Mouse (Mus musculus) intestine, embryonic 15.5 days (tissue): ENCODE measurements around the gene Wfdc8. TPM values are rescaled to one million over a fixed set of nuclear protein-coding genes. Genes with fewer than 3 reads are reported as not detected.
"Not testable (repeated sequence)": the region's sequence is repeated elsewhere in the genome, so short reads cannot be mapped to it uniquely, and the experiment has no call there.

Experiments
- ATAC-seq: fragments of 200-750 bp; cut with Nextera tagmentation; 2 replicates; pipeline ENCODE4 v1.8.0; 2017; ENCODE audit warnings: moderate TSS enrichment, moderate library complexity
- H3K27ac ChIP-seq: fragments of 300-500 bp; sonication (generic); 2 replicates; pipeline ENCODE4 v1.5.1; 2015; ENCODE audit warnings: mild to moderate bottlenecking, inconsistent platforms
- H3K27me3 ChIP-seq: fragments of 300-500 bp; sonication (generic); replicated peaks from 2 replicates; pipeline ENCODE4 v1.6.1; 2015; ENCODE audit warnings: inconsistent platforms
- H3K36me3 ChIP-seq: fragments of 300-500 bp; sonication (generic); 2 replicates; pipeline ENCODE4 v1.6.1; 2015; ENCODE audit warnings: inconsistent platforms
- H3K4me1 ChIP-seq: fragments of 300-500 bp; sonication (generic); replicated peaks from 2 replicates; pipeline ENCODE4 v1.6.1; 2015; ENCODE audit warnings: inconsistent platforms
- H3K4me2 ChIP-seq: fragments of 300-500 bp; sonication (generic); replicated peaks from 2 replicates; pipeline ENCODE4 v1.6.1; 2015; ENCODE audit warnings: mild to moderate bottlenecking, inconsistent platforms
- H3K4me3 ChIP-seq: fragments of 300-500 bp; sonication (generic); replicated peaks from 2 replicates; pipeline ENCODE4 v1.5.1; 2015; ENCODE audit warnings: inconsistent platforms
- H3K9ac ChIP-seq: fragments of 300-500 bp; sonication (generic); 2 replicates; pipeline ENCODE4 v1.6.1; 2015; ENCODE audit warnings: inconsistent platforms
- H3K9me3 ChIP-seq: fragments of 300-500 bp; sonication (generic); 2 replicates; pipeline ENCODE4 v1.6.1; 2016; ENCODE audit warnings: inconsistent platforms
- WGBS: fragments of 180-500 bp; shearing (Covaris S2); methylation state at CpG from one replicate; pipeline ENCODE4 v1.1.7; 2015; 5-methylcytosine and 5-hydroxymethylcytosine counted together
- polyA plus RNA-seq: library from polyadenylated mRNA; unstranded; fragments of >200 nt; fragmentation: Nextera tagmentation; extraction: Ambion mirVana; gene quantifications from 2 replicates; pipeline ENCODE4 v1.2.1, GENCODE M21; 2015

The Wfdc8 gene
- polyA plus RNA-seq: not detected in 2 replicates

GRCm38 (mm10) chr2:164613471-164613870, at the start of gene Wfdc8, which contains the start of gene Wfdc6b:
TSS of gene Wfdc8 (minus strand) at chr2:164613626.
TSS of gene Wfdc6b (plus strand) at chr2:164613522.
- not testable (repeated sequence) for H3K36me3 ChIP-seq, H3K4me1 ChIP-seq, H3K4me3 ChIP-seq, H3K27ac ChIP-seq, H3K27me3 ChIP-seq, H3K4me2 ChIP-seq, ATAC-seq, H3K9ac ChIP-seq, H3K9me3 ChIP-seq
- WGBS: 53% methylated on average over 8 of the region's 8 CpGs

GRCm38 (mm10) chr2:164656483-164656882, 43.1 kb upstream of the Wfdc8 start, which contains the start of gene Wfdc9:
TSS of gene Wfdc9 (minus strand) at chr2:164656583.
- Histone ChIP-seq H3K27ac (no peak within 1 kb of the TSS), H3K9me3 (no peaks in the 10 kb centered on the region), H3K27me3 (no peaks in the 10 kb centered on the region), H3K4me1 (no peaks in the 10 kb centered on the region), H3K9ac (no peak within 1 kb of the TSS), H3K4me3 (no peak within 1 kb of the TSS), H3K36me3 (no peaks in the 10 kb centered on the region), H3K4me2 (no peak within 1 kb of the TSS)
- WGBS: 81% methylated on average over 9 of the region's 9 CpGs
- ATAC-seq: no peak

DNA sequence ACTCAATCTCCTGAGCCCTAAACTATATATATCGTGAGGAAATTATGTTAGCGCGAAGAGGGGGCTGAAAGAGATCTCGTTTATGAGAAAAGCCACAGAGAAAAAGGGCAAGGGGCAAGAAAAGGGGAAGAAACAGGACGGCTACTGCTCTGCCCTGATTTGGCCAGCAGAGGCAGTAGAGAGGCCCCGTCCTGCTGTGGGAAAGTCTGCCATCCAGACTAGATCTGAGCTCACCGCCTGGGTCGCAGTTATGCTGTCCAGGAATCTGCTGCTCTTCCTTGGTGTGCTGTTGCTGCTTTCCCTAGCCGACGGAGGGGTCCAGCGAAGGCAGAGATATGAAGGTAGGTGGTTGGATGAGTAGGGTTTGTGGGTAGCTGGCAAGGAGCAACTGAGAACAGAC, 42.4 kb upstream of the Wfdc8 start, which contains the start of gene Wfdc10:
Gene Wfdc10, plus strand, starts transcription at position 189 of the 400 bp plus-strand sequence.
- Histone ChIP-seq H3K9ac (no peak within 1 kb of the TSS), H3K4me3 (no peak within 1 kb of the TSS), H3K27me3 (no peaks in the 10 kb centered on the region), H3K36me3 (no peaks in the 10 kb centered on the region), H3K4me2 (no peak within 1 kb of the TSS), H3K4me1 (no peaks in the 10 kb centered on the region), H3K9me3 (no peaks in the 10 kb centered on the region), H3K27ac (no peak within 1 kb of the TSS)
- WGBS: 14% methylated on average over 11 of the region's 11 CpGs
- no peak; the same call in 1 of the 2 replicates for ATAC-seq

DNA sequence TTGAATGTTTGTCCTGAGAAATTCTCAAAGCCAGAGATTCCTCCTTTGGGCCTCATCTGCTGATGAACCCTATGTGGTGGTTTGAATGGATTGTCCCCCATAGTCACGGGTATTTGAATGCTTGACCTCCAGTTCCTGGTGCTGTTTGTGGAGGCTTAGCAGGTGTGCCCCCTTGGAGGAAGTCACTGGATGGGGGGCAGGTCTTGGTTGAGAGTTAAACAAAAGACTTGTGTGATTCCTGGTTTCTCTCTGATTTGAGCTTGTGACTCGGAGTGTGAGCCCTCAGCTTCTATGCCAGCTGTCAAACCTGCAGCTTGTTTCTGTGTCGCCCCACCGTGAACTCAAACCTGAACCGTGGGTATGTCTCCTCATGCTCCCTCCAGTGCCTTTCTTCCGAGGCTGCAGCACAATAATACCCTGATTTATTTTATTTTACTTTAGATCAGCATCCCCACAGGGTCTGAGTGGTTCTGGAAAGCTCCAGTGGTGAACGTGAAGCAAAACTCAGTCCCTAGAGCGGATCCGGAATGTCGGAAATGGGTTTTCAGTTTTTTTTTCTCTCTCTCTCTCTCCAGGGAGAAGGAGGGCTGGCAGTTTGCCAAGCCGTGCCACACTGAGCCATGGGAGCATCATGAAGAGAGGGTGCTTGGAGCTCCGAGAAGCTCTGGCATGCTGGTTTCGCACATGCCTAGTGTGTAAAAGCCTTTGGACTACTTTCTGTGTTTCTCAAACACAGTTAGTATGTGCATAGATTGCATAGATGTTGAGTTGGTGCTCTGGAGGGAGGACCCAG, 28.7 kb upstream of the Wfdc8 start:
- H3K27ac ChIP-seq: no peak overlapping the region
- ATAC-seq: no peak
- no peaks in the 10 kb centered on the region for H3K9me3 ChIP-seq
- H3K27me3 ChIP-seq: no peaks in the 10 kb centered on the region
- no peak overlapping the region for H3K4me2 ChIP-seq
- H3K9ac ChIP-seq: no peak overlapping the region
- no peaks in the 10 kb centered on the region for H3K36me3 ChIP-seq
- WGBS: 80% methylated on average over 13 of the region's 13 CpGs
- no peaks in the 10 kb centered on the region for H3K4me1 ChIP-seq
- H3K4me3 ChIP-seq: no peak overlapping the region

GRCm38 (mm10) chr2:164641129-164641528, 27.7 kb upstream of the Wfdc8 start:
- Histone ChIP-seq H3K4me3 (no peak overlapping the region), H3K9ac (no peak overlapping the region), H3K4me1 (no peaks in the 10 kb centered on the region), H3K9me3 (no peaks in the 10 kb centered on the region), H3K4me2 (no peak overlapping the region), H3K27me3 (no peaks in the 10 kb centered on the region), H3K36me3 (no peaks in the 10 kb centered on the region), H3K27ac (no peak overlapping the region)
- no peak for ATAC-seq
- 67% methylated on average over 7 of the region's 7 CpGs for WGBS

DNA sequence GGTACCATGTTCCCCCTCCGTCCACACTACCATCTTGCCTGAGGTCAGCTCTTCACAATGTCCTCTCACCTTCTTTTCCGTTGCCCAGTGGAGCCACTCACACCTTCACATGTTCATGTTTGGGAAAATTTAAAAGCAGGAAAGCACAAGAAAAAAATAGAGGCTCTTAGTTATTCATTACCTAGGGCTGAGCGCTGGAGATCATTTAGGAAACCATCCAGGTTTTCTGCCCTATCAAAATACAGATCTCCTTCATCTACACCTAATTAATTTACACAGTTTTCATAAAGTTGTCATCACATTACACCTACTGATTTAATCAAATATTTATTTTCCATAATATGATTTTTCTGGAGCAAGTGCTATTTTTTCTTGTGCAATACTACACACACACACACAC, 25.3 kb upstream of the Wfdc8 start, which contains the start of gene Wfdc16:
Gene Wfdc16, minus strand, starts transcription at position 101 of the 400 bp plus-strand sequence.
- no peak within 1 kb of the TSS for H3K4me2 ChIP-seq
- no peaks in the 10 kb centered on the region for H3K36me3 ChIP-seq
- no peaks in the 10 kb centered on the region for H3K27me3 ChIP-seq
- H3K4me1 ChIP-seq: no peaks in the 10 kb centered on the region
- H3K4me3 ChIP-seq: no peak within 1 kb of the TSS
- no peak within 1 kb of the TSS for H3K9ac ChIP-seq
- H3K9me3 ChIP-seq: no peaks in the 10 kb centered on the region
- H3K27ac ChIP-seq: no peak within 1 kb of the TSS
- WGBS: 74% methylated on average over 3 of the region's 3 CpGs
- ATAC-seq: no peak

GRCm38 (mm10) chr2:164635266-164635665, 21.8 kb upstream of the Wfdc8 start:
- no peak overlapping the region for H3K4me3 ChIP-seq
- H3K4me1 ChIP-seq: no peaks in the 10 kb centered on the region
- H3K36me3 ChIP-seq: no peaks in the 10 kb centered on the region
- no peaks in the 10 kb centered on the region for H3K27me3 ChIP-seq
- ATAC-seq: no peak
- H3K9me3 ChIP-seq: no peaks in the 10 kb centered on the region
- H3K4me2 ChIP-seq: no peak overlapping the region
- WGBS: 77% methylated on average over 9 of the region's 9 CpGs
- no peak overlapping the region for H3K27ac ChIP-seq
- H3K9ac ChIP-seq: no peak overlapping the region

- Histone ChIP-seq H3K27ac (no peak overlapping the region), H3K27me3 (no peaks in the 10 kb centered on the region), H3K4me1 (no peaks in the 10 kb centered on the region), H3K9me3 (no peaks in the 10 kb centered on the region), H3K4me3 (no peak overlapping the region), H3K9ac (no peak overlapping the region), H3K4me2 (no peak overlapping the region), H3K36me3 (no peaks in the 10 kb centered on the region)
- 83% methylated on average over 4 of the region's 4 CpGs for WGBS
- no peak for ATAC-seq
Observed at GRCm38 (mm10) chr2:164621775-164622174, 8.3 kb upstream of the Wfdc8 start.

GRCm38 (mm10) chr2:164619050-164619449, 5.6 kb upstream of the Wfdc8 start:
- H3K4me2 ChIP-seq: no peak overlapping the region
- H3K9ac ChIP-seq: no peak overlapping the region
- no peaks in the 10 kb centered on the region for H3K36me3 ChIP-seq
- 72% methylated on average over 5 of the region's 5 CpGs for WGBS
- ATAC-seq: no peak
- no peaks in the 10 kb centered on the region for H3K27me3 ChIP-seq
- no peak overlapping the region for H3K4me3 ChIP-seq
- H3K9me3 ChIP-seq: no peaks in the 10 kb centered on the region
- H3K4me1 ChIP-seq: no peaks in the 10 kb centered on the region
- H3K27ac ChIP-seq: no peak overlapping the region

DNA sequence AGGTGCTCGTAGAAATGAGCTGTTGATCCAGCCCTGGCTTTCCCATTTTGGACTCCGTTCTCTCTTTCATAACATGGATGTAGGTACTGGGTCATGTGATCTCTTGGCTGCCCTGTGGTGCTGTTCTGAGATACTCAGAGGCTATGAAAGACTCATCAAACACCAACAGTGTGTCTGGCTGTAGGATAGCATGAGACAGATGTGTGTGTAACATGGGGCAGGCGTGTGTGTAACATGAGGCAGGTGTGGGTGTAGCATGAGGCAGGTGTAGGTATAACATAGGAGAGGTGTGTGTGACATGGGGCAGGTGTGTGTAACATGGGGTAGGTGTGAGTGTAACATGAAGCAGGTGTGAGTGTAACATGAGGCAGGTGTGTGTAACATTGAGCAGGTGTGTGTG, 2.0 kb upstream of the Wfdc8 start:
- Histone ChIP-seq H3K4me3 (no peak overlapping the region), H3K4me1 (no peaks in the 10 kb centered on the region), H3K4me2 (no peak overlapping the region), H3K27me3 (no peaks in the 10 kb centered on the region), H3K9me3 (no peaks in the 10 kb centered on the region), H3K9ac (no peak overlapping the region), H3K36me3 (no peaks in the 10 kb centered on the region), H3K27ac (no peak overlapping the region)
- no peak for ATAC-seq
- WGBS: 87% methylated on average over 3 of the region's 3 CpGs

GRCm38 (mm10) chr2:164608781-164609180, 4.6 kb downstream of the Wfdc8 start:
- H3K4me3 ChIP-seq: no peak overlapping the region
- H3K27me3 ChIP-seq: no peaks in the 10 kb centered on the region
- no peaks in the 10 kb centered on the region for H3K9me3 ChIP-seq
- no peaks in the 10 kb centered on the region for H3K4me1 ChIP-seq
- no peaks in the 10 kb centered on the region for H3K36me3 ChIP-seq
- no peak overlapping the region for H3K9ac ChIP-seq
- no peak overlapping the region for H3K4me2 ChIP-seq
- ATAC-seq: no peak
- 77% methylated on average over 6 of the region's 6 CpGs for WGBS
- no peak overlapping the region for H3K27ac ChIP-seq

DNA sequence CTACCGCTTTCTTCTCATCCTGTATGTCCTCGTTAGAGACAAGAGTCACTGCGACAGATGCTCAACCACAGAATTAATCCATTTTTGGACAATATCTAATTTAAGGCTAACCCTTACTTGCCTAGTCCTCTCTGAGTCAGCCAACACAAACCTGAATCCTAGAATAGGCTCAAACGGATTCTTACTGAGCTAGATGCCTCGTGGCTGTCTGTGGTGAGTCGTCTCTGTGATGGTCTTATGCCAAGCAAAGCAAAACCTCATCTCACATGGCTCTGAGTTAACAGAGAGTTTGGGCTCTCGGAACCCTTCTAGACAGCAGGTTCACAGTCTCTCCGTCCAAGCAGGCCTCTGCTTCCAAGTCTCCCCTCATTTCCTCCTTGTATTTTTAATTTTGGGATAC, 9.0 kb downstream of the Wfdc8 start:
- H3K27me3 ChIP-seq: no peaks in the 10 kb centered on the region
- no peak overlapping the region for H3K27ac ChIP-seq
- no peak overlapping the region for H3K4me2 ChIP-seq
- H3K36me3 ChIP-seq: no peaks in the 10 kb centered on the region
- ATAC-seq: no peak
- no peaks in the 10 kb centered on the region for H3K4me1 ChIP-seq
- H3K9ac ChIP-seq: no peak overlapping the region
- H3K4me3 ChIP-seq: no peak overlapping the region
- H3K9me3 ChIP-seq: no peaks in the 10 kb centered on the region
- WGBS: 92% methylated on average over 8 of the region's 8 CpGs

DNA sequence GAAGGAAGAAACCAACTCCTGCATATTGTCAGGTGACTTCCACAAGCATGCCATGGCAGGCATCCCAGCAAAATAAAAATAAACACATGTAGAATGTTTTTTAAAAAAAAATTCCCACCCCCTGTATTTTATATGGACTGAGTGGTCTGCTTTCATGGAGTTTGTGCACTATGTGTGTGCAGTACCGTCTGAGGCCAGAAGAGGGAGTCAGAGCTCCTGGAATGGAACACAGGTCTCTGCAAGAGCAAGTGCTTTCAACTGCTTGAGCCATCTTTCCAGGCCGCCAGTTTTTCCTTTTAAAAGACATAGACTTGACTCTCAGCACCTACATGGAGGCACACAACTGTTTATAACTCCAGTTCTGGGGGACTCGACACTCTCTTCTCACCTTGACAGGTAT, 9.9 kb downstream of the Wfdc8 start:
- no peak overlapping the region for H3K27ac ChIP-seq
- H3K27me3 ChIP-seq: no peaks in the 10 kb centered on the region
- H3K9ac ChIP-seq: no peak overlapping the region
- H3K4me3 ChIP-seq: no peak overlapping the region
- H3K4me1 ChIP-seq: no peaks in the 10 kb centered on the region
- no peak overlapping the region for H3K4me2 ChIP-seq
- H3K9me3 ChIP-seq: no peaks in the 10 kb centered on the region
- 89% methylated on average over 3 of the region's 3 CpGs for WGBS
- H3K36me3 ChIP-seq: no peaks in the 10 kb centered on the region
- ATAC-seq: no peak
